Mouse (Mus musculus) kidney, adult 2 months (tissue): ENCODE results near the gene Ciita.
A peak's percentile ranks its signal among the peaks of the same experiment; 100 is the strongest.

Source experiments
- CTCF ChIP-seq: fragments of 200-500 bp; conservative IDR thresholded peaks from 2 replicates; pipeline ENCODE4 v1.5.1; 2011; ENCODE audit warnings: low read depth, mild to moderate bottlenecking, control low read depth, low read length, moderate library complexity, mixed read lengths; ENCODE audit not compliant: insufficient read depth, insufficient read length
- POLR2A ChIP-seq: fragments of 200-500 bp; IDR thresholded peaks from one replicate; pipeline ENCODE4 v1.6.1; 2011; ENCODE audit warnings: low read depth, low read length, control low read depth

GRCm38 (mm10) chr16:10571820-10572219 lies 92.0 kb downstream of the Ciita start:
- TF ChIP-seq CTCF (peak; percentile 43), POLR2A (no peak)
